Mouse (Mus musculus): ENCODE results near the gene Atp6v0a2.

The Atp6v0a2 gene

GRCm38 (mm10) chr5:124637300-124637699 lies 8.9 kb downstream of the Atp6v0a2 start:
- DNase-seq = peak; percentile 13 to 22

GRCm38 (mm10) chr5:124637836-124638235 lies 9.5 kb downstream of the Atp6v0a2 start:
- no peak for DNase-seq

GRCm38 (mm10) chr5:124713741-124714140 lies 85.4 kb downstream of the Atp6v0a2 start:
- no peak for DNase-seq

GRCm38 (mm10) chr5:124715135-124715534 lies 86.8 kb downstream of the Atp6v0a2 start:
- DNase-seq = no peak

GRCm38 (mm10) chr5:124717969-124718368 lies 89.6 kb downstream of the Atp6v0a2 start:
- DNase-seq = no peak

- no peak for DNase-seq
Observed at GRCm38 (mm10) chr5:124718396-124718795, 90.0 kb downstream of the Atp6v0a2 start.

- no peak for DNase-seq
Observed at GRCm38 (mm10) chr5:124723125-124723524, 94.7 kb downstream of the Atp6v0a2 start.

- no peak for DNase-seq
Observed at GRCm38 (mm10) chr5:124724997-124725396, 96.6 kb downstream of the Atp6v0a2 start, which contains the start of gene Dnah10. Dnah10 (plus strand) TSS chr5:124725085.

- peak; percentile 5 to 10 for DNase-seq
Observed at GRCm38 (mm10) chr5:124729662-124730206, 101.4 kb downstream of the Atp6v0a2 start.

- no peak for DNase-seq
Observed at GRCm38 (mm10) chr5:124733961-124734360, 105.6 kb downstream of the Atp6v0a2 start.

GRCm38 (mm10) chr5:124741898-124742599 lies 113.7 kb downstream of the Atp6v0a2 start:
- peak in 1 of 2 experiments; percentile 10 for DNase-seq

GRCm38 (mm10) chr5:124743841-124744240 lies 115.5 kb downstream of the Atp6v0a2 start:
- DNase-seq = no peak

GRCm38 (mm10) chr5:124746220-124746619 lies 117.8 kb downstream of the Atp6v0a2 start:
- no peak for DNase-seq

GRCm38 (mm10) chr5:124748296-124748695 lies 119.9 kb downstream of the Atp6v0a2 start:
- DNase-seq = no peak

GRCm38 (mm10) chr5:124751656-124752055 lies 123.3 kb downstream of the Atp6v0a2 start:
- no peak for DNase-seq

- peak in 1 of 2 experiments; percentile 8 for DNase-seq
Observed at GRCm38 (mm10) chr5:124761011-124761410, 132.6 kb downstream of the Atp6v0a2 start.

GRCm38 (mm10) chr5:124761787-124762186 lies 133.4 kb downstream of the Atp6v0a2 start:
- DNase-seq = peak in 1 of 2 experiments; percentile 19

Measured in B cell, adult 2 months (primary cell).